In genomic region chr3:106936067-106936466, GRCm38 (mm10) we compare ENCODE assay signal across 14 mouse cellular contexts.
"Had no signal": no experiment of that assay in that cellular context is flagged by ENCODE, and none has a peak within 500 bp of the region (broad histone marks: within the 10 kb centered on the region; RNA-seq: fewer than 3 reads in every experiment).

No protein-coding gene starts in this region.

- ATAC-seq: midbrain, embryonic 16.5 days had no signal

- DNase-seq: lung, adult 18-20 months; lung, embryonic 14.5 days; lung, postnatal 10 days; lung, postnatal 4 days; midbrain, embryonic 14.5 days; retina, postnatal 1 day; right cerebral cortex, adult 18-20 months; right cerebral cortex, postnatal 25 days; right cerebral cortex, postnatal 4 days; spleen, adult 18-20 months; thymus, adult 2 months; thymus, postnatal 25 days; thymus, postnatal 4 days had no signal
